Mouse (Mus musculus) urinary bladder, postnatal 10 days (tissue): ENCODE data around the gene Tldc2.

Experiments
- DNase-seq: peaks from one replicate; pipeline ENCODE4 v3.0.0; 2022; ENCODE audit warnings: low spot score

Gene Tldc2

GRCm38 (mm10) chr2:157086796-157087195, at the start of gene Tldc2:
TSS of gene Tldc2 (plus strand) at chr2:157087055.
- no peak for DNase-seq

- no peak for DNase-seq
Observed at GRCm38 (mm10) chr2:157037303-157037702, 49.6 kb upstream of the Tldc2 start.

GRCm38 (mm10) chr2:157039900-157040648, 46.8 kb upstream of the Tldc2 start:
- DNase-seq: no peak

- DNase-seq: no peak
Observed at GRCm38 (mm10) chr2:157040649-157041046, 46.2 kb upstream of the Tldc2 start.

GRCm38 (mm10) chr2:157041421-157041820, 45.4 kb upstream of the Tldc2 start:
- DNase-seq: no peak

- no peak for DNase-seq
Observed at GRCm38 (mm10) chr2:157043556-157043955, 43.3 kb upstream of the Tldc2 start.

GRCm38 (mm10) chr2:157043987-157044386, 42.9 kb upstream of the Tldc2 start:
- no peak for DNase-seq

GRCm38 (mm10) chr2:157045932-157046331, 40.9 kb upstream of the Tldc2 start:
- DNase-seq: no peak

GRCm38 (mm10) chr2:157046956-157047355, 39.9 kb upstream of the Tldc2 start:
- no peak for DNase-seq

- no peak for DNase-seq
Observed at GRCm38 (mm10) chr2:157048395-157049181, 38.3 kb upstream of the Tldc2 start.

GRCm38 (mm10) chr2:157049831-157050243, 37.0 kb upstream of the Tldc2 start:
- no peak for DNase-seq

- DNase-seq: no peak
Observed at GRCm38 (mm10) chr2:157052448-157052847, 34.4 kb upstream of the Tldc2 start.

- no peak for DNase-seq
Observed at GRCm38 (mm10) chr2:157053124-157053523, 33.7 kb upstream of the Tldc2 start.

- DNase-seq: no peak
Observed at GRCm38 (mm10) chr2:157053787-157054186, 33.1 kb upstream of the Tldc2 start.

- no peak for DNase-seq
Observed at GRCm38 (mm10) chr2:157054297-157054696, 32.6 kb upstream of the Tldc2 start.

- no peak for DNase-seq
Observed at GRCm38 (mm10) chr2:157054816-157055215, 32.0 kb upstream of the Tldc2 start.

GRCm38 (mm10) chr2:157055721-157056120, 31.1 kb upstream of the Tldc2 start:
- no peak for DNase-seq

- no peak for DNase-seq
Observed at GRCm38 (mm10) chr2:157057186-157057585, 29.7 kb upstream of the Tldc2 start.

- DNase-seq: no peak
Observed at GRCm38 (mm10) chr2:157057758-157058157, 29.1 kb upstream of the Tldc2 start.

- DNase-seq: no peak
Observed at GRCm38 (mm10) chr2:157058342-157058998, 28.4 kb upstream of the Tldc2 start.

GRCm38 (mm10) chr2:157059166-157059565, 27.7 kb upstream of the Tldc2 start:
- DNase-seq: no peak

GRCm38 (mm10) chr2:157060037-157060436, 26.8 kb upstream of the Tldc2 start:
- no peak for DNase-seq
